Mouse (Mus musculus): ENCODE results near the gene Cnst.

GRCm38 (mm10) chr1:179604526-179604925, 58.4 kb downstream of the Cnst start:
- TF ChIP-seq POLR2A (IDR thresholded peaks at IDR 0.05; ENCODE audit: low read depth, low read length): no peak
- TF ChIP-seq CTCF (IDR thresholded peaks at IDR 0.05; ENCODE audit: extremely low read depth, insufficient read length, insufficient replicate concordance, low read depth, low read length): no peak

Data from small intestine, adult 2 months (tissue).